Mouse (Mus musculus): ENCODE data around the gene Usp5. TPM values are rescaled to one million over a fixed set of nuclear protein-coding genes. Genes with fewer than 3 reads are reported as not detected.
A peak's percentile ranks its signal among the peaks of the same experiment; 100 is the strongest.

The Usp5 gene
- polyA plus RNA-seq, 1 experiment from 2014 or later, result 177 TPM

DNA sequence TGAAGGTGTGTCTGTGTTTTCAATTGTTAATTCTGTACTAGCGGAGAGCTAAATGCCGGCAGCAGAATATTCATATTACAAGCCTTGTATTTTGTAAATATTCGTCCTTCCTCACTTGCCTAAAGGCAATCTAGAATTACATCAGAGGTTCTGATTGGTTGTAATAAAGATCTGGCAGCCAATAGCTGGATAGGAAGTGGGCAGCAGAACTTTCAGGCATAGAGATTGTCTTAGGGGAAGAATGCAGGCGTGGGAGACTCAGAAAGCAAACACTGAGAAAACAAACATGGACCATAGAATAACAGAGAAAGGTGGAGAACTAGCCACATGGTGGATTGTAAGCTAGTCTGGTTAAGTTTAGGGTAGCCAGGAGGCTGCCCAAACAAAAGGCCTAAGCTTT, 39.2 kb downstream of the Usp5 start:
- no peak overlapping the region for H3K27ac ChIP-seq
- no peak overlapping the region for H3K4me2 ChIP-seq (replicated peaks)
- H3K27me3 ChIP-seq, result no peaks in the 10 kb centered on the region
- H3K4me1 ChIP-seq, result no peaks in the 10 kb centered on the region
- H3K9me3 ChIP-seq, result no peaks in the 10 kb centered on the region
- WGBS, result 53% methylated on average over 4 of the region's 4 CpGs
- no peak for ATAC-seq (ENCODE audit: low FRiP score, low read depth)
- H3K36me3 ChIP-seq, result no peaks in the 10 kb centered on the region
- H3K9ac ChIP-seq, result no peak overlapping the region
- H3K4me3 ChIP-seq, result no peak overlapping the region

- Histone ChIP-seq H3K9me3 (no peaks in the 10 kb centered on the region), H3K36me3 (no peaks in the 10 kb centered on the region), H3K9ac (no peak overlapping the region), H3K27ac (no peak overlapping the region), H3K4me2 (replicated peaks) (no peak overlapping the region), H3K27me3 (no peaks in the 10 kb centered on the region), H3K4me1 (no peaks in the 10 kb centered on the region), H3K4me3 (no peak overlapping the region)
- 83% methylated on average over 4 of the region's 4 CpGs for WGBS
- no peak for ATAC-seq (ENCODE audit: low FRiP score, low read depth)
These were observed 39.8 kb downstream of the Usp5 start for GRCm38 (mm10) chr6:124789519-124789918.

DNA sequence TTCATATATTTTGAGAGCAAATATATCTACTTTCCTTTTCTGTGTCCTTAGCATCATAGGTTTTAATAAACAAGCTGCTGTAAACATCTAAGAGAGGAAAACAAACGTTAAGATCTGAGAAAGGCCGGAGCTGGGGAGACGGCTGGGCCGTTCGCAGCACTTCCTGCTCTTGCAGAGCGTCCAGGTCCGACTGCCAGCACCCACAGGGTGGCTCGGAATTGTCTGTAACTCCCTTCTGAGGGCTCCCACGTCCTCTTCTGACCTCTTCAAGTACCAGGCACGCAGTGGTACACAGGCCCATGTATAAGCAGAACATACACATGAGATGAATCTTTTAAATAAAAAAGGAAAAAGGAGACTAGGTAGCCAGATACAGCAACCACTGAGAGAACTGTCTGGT, 41.6 kb downstream of the Usp5 start:
- Histone ChIP-seq H3K36me3 (no peaks in the 10 kb centered on the region), H3K4me1 (peaks cover under 1% of the 10 kb centered on the region; the same call in 1 of the 2 replicates), H3K9ac (no peak overlapping the region), H3K27ac (no peak overlapping the region), H3K9me3 (no peaks in the 10 kb centered on the region), H3K27me3 (no peaks in the 10 kb centered on the region), H3K4me3 (no peak overlapping the region), H3K4me2 (replicated peaks) (no peak overlapping the region)
- WGBS, result 76% methylated on average over 10 of the region's 10 CpGs
- no peak for ATAC-seq (ENCODE audit: low FRiP score, low read depth)

DNA sequence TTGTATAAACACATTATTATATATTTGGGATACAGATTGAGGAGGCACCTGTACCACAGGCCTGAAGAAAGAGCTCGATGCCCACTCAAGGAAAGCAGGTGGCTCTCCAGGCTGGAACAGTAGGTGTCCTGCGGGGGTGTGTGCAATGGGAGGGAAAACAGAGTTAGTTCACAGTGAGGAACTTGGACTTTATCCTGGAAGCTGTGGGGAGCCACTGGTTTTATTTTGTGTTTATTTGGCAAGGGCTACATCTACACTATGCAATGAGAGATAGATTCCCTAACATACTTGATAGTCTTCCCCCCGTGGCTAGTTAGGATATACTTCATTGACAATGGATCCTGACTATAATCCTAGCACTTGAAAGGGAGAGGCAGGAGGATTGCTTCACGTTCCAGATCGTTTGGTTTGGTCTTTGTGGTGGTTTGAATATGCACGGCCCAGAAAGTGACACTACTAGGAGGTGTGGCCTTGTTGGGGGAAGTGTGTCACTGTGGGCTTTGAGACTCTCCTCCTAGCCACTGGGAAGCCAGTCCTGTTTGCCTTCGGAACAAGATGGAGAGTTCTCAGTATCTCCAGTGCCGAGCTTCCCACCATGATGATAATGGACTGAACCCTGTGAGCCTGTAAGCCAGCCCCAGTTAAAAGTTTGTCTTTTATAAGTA, 42.4 kb downstream of the Usp5 start:
- no peak overlapping the region for H3K4me3 ChIP-seq
- 51% methylated on average over 8 of the region's 8 CpGs for WGBS
- no peak overlapping the region for H3K9ac ChIP-seq
- H3K9me3 ChIP-seq, result no peaks in the 10 kb centered on the region
- H3K4me2 ChIP-seq (replicated peaks), result no peak overlapping the region
- H3K27ac ChIP-seq, result no peak overlapping the region
- H3K4me1 ChIP-seq, result peaks cover 5% of the 10 kb centered on the region
- no peak for ATAC-seq (ENCODE audit: low FRiP score, low read depth)
- H3K27me3 ChIP-seq, result no peaks in the 10 kb centered on the region
- no peaks in the 10 kb centered on the region for H3K36me3 ChIP-seq

DNA sequence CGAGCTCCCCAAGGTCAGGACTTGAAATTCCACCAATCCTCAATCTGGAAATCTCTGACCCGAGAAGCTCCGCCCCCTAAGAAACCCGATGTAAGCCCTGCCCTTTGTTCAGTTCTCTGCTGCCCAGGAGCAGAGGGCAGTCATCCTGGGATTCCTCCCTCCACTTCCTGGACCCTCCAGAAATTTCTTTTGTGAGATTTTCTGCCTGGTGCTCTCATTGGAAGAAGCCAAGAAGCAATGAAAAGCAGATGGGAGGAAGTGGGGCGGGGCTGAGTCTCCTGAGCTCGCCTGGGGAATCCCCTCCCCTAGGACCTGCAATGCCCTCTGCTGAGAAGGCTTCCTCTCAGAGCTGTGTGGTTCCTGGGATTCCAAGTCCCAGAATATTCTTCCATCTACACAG, 46.8 kb downstream of the Usp5 start:
- 18% methylated on average over 6 of the region's 6 CpGs for WGBS
- Histone ChIP-seq H3K36me3 (no peaks in the 10 kb centered on the region), H3K27ac (no peak overlapping the region), H3K9me3 (no peaks in the 10 kb centered on the region), H3K9ac (0 out of 2 replicates have a peak overlapping the region, but pooled peaks have one; percentile 25), H3K4me2 (replicated peaks) (peak overlapping the region; percentile 42), H3K4me1 (peaks cover 18% of the 10 kb centered on the region), H3K4me3 (peak overlapping the region; percentile 15; the same call in 1 of the 2 replicates), H3K27me3 (peaks cover 8% of the 10 kb centered on the region; the same call in 1 of the 2 replicates)
- no peak for ATAC-seq (ENCODE audit: low FRiP score, low read depth)

- WGBS, result 81% methylated on average over 7 of the region's 7 CpGs
- Histone ChIP-seq H3K4me1 (peaks cover 18% of the 10 kb centered on the region), H3K9me3 (no peaks in the 10 kb centered on the region)
These were observed 48.4 kb downstream of the Usp5 start for GRCm38 (mm10) chr6:124780917-124781316.

GRCm38 (mm10) chr6:124779984-124780416, 49.3 kb downstream of the Usp5 start:
- Histone ChIP-seq H3K4me1 (peaks cover 18% of the 10 kb centered on the region), H3K4me3 (peak overlapping the region; percentile 39), H3K36me3 (no peaks in the 10 kb centered on the region), H3K9ac (peak overlapping the region; percentile 51; the same call in 1 of the 2 replicates), H3K9me3 (no peaks in the 10 kb centered on the region), H3K27ac (no peak overlapping the region), H3K27me3 (peaks cover 8% of the 10 kb centered on the region; the same call in 1 of the 2 replicates), H3K4me2 (replicated peaks) (peak overlapping the region; percentile 71)
- ATAC-seq (ENCODE audit: low FRiP score, low read depth), result no peak
- under 1% methylated on average over 10 of the region's 10 CpGs for WGBS

More at GRCm38 (mm10) chr6:124780917-124781316, 48.4 kb downstream of the Usp5 start:
- no peaks in the 10 kb centered on the region for H3K36me3 ChIP-seq
- no peak overlapping the region for H3K4me3 ChIP-seq
- peaks cover 8% of the 10 kb centered on the region; the same call in 1 of the 2 replicates for H3K27me3 ChIP-seq
- ATAC-seq (ENCODE audit: low FRiP score, low read depth), result no peak
- H3K4me2 ChIP-seq (replicated peaks), result no peak overlapping the region
- H3K9ac ChIP-seq, result no peak overlapping the region
- no peak overlapping the region for H3K27ac ChIP-seq

DNA sequence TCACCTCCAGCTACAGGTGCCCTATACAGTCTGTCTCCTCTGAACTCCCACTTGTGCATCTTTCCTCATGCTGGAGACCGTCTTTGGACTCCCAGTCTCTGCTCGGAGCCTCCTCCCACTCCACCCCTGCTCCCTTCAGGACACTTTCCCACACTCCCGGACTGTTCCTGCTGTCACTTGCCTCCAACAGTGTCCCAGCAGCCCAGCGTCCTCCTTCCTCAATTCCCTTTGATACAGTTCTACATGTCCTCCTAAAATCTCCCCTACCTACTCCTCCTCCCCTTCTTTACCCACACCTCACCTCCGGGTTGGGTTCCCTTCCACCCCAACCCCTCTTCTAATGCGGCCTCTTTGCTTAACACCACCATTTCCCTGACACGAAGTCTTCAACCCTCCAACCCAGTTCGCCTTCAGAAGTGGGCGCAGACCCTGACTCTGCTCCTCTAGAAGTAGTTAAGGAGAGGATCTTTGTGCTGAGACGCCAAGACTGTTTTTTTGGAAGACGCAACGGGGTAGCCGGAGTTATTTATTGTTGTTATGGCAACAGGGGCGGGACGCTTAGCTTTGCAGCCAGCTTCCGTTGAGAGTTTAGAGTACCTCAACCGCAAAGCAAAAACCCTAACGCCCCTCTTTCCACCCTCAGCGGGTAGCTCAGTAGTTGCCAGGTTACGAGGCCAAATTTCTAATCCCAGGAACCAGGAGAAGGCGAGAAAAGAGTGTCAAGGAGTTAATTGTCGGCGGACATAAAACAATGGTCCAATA, 49.9 kb downstream of the Usp5 start, which contains the start of gene Lrrc23:
Gene Lrrc23 (minus strand): TSS at position 506 of the 762 bp plus-strand sequence.
- H3K9ac ChIP-seq, result peak within 1 kb of the TSS; percentile 51; the same call in 1 of the 2 replicates
- WGBS, result 3% methylated on average over 23 of the region's 23 CpGs
- peak within 1 kb of the TSS; percentile 71 for H3K4me2 ChIP-seq (replicated peaks)
- no peaks in the 10 kb centered on the region for H3K9me3 ChIP-seq
- peaks cover 18% of the 10 kb centered on the region for H3K4me1 ChIP-seq
- H3K4me3 ChIP-seq, result peak within 1 kb of the TSS; percentile 39
- peaks cover 8% of the 10 kb centered on the region; the same call in 1 of the 2 replicates for H3K27me3 ChIP-seq
- ATAC-seq (ENCODE audit: low FRiP score, low read depth), result peak; percentile 73; the same call in 1 of the 2 replicates
- H3K27ac ChIP-seq, result no peak within 1 kb of the TSS
- H3K36me3 ChIP-seq, result no peaks in the 10 kb centered on the region

- no peaks in the 10 kb centered on the region for H3K36me3 ChIP-seq
- no peak for ATAC-seq (ENCODE audit: low FRiP score, low read depth)
- H3K4me3 ChIP-seq, result no peak overlapping the region
- WGBS, result 85% methylated on average over 15 of the region's 15 CpGs
- H3K4me1 ChIP-seq, result peaks cover 23% of the 10 kb centered on the region
- no peak overlapping the region for H3K27ac ChIP-seq
- H3K9me3 ChIP-seq, result no peaks in the 10 kb centered on the region
- H3K27me3 ChIP-seq, result peaks cover 45% of the 10 kb centered on the region
- no peak overlapping the region for H3K4me2 ChIP-seq (replicated peaks)
- no peak overlapping the region for H3K9ac ChIP-seq
These were observed 58.8 kb downstream of the Usp5 start for GRCm38 (mm10) chr6:124770511-124770910.

DNA sequence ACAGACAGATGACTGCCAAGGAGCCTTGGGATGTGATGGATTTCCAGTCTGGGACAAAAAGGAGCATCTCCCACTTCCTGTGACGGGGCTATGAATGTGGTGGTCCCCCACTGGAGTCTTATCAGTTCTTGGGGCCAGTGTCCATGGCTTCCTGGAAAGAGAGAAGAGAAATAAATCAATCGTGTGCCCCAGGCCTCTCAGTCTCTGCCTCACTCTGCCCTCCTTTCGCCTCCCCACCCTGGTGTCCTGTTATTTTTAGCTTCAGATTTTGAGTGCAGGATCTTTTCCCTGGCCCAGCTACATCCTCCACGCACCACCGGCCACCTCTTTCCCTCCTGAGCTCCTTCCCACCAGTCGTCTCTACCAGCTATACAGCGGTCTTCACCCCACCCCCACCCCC, 59.3 kb downstream of the Usp5 start:
- Histone ChIP-seq H3K4me3 (peak overlapping the region; percentile 60), H3K9ac (peak overlapping the region; percentile 74), H3K27me3 (peaks cover 45% of the 10 kb centered on the region), H3K36me3 (no peaks in the 10 kb centered on the region), H3K27ac (no peak overlapping the region), H3K9me3 (no peaks in the 10 kb centered on the region), H3K4me1 (peaks cover 23% of the 10 kb centered on the region), H3K4me2 (replicated peaks) (peak overlapping the region; percentile 90)
- no peak for ATAC-seq (ENCODE audit: low FRiP score, low read depth)
- WGBS, result 65% methylated on average over 7 of the region's 7 CpGs

GRCm38 (mm10) chr6:124769101-124769765, 60.1 kb downstream of the Usp5 start, which contains the start of gene Eno2:
Gene Eno2, minus strand, starts transcription at chr6:124769673.
- Histone ChIP-seq H3K4me3 (peak within 1 kb of the TSS; percentile 60), H3K9me3 (no peaks in the 10 kb centered on the region), H3K27ac (no peak within 1 kb of the TSS), H3K9ac (peak within 1 kb of the TSS; percentile 74), H3K4me1 (peaks cover 23% of the 10 kb centered on the region), H3K4me2 (replicated peaks) (peak within 1 kb of the TSS; percentile 90), H3K36me3 (no peaks in the 10 kb centered on the region), H3K27me3 (peaks cover 49% of the 10 kb centered on the region)
- 1% methylated on average over 48 of the region's 54 CpGs for WGBS
- peak; percentile 67 for ATAC-seq (ENCODE audit: low FRiP score, low read depth)

- Histone ChIP-seq H3K4me2 (replicated peaks) (peak overlapping the region; percentile 90), H3K4me3 (peak overlapping the region; percentile 60), H3K4me1 (peaks cover 23% of the 10 kb centered on the region), H3K27ac (no peak overlapping the region), H3K9ac (peak overlapping the region; percentile 74; the same call in 1 of the 2 replicates), H3K36me3 (no peaks in the 10 kb centered on the region), H3K9me3 (no peaks in the 10 kb centered on the region), H3K27me3 (peaks cover 54% of the 10 kb centered on the region)
- WGBS, result 7% methylated on average over 9 of the region's 9 CpGs
- no peak for ATAC-seq (ENCODE audit: low FRiP score, low read depth)
These were observed 60.6 kb downstream of the Usp5 start for GRCm38 (mm10) chr6:124768704-124769044.

Measured in limb, embryonic 13.5 days (tissue).